Mouse (Mus musculus) heart, embryonic 16.5 days (tissue): ENCODE measurements around the gene Taar9. TPM values are rescaled to one million over a fixed set of nuclear protein-coding genes. Genes with fewer than 3 reads are reported as not detected.
A peak's percentile ranks its signal among the peaks of the same experiment; 100 is the strongest.
"Not testable (repeated sequence)": the region's sequence is repeated elsewhere in the genome, so short reads cannot be mapped to it uniquely, and the experiment has no call there.

Source experiments
- ATAC-seq: fragments of 200-750 bp; cut with Nextera tagmentation; replicated peaks from 2 replicates; pipeline ENCODE4 v1.8.0; 2017; ENCODE audit warnings: moderate number of reproducible peaks; ENCODE audit not compliant: insufficient read depth, low FRiP score; ENCODE audit errors: extremely low read depth
- H3K27ac ChIP-seq: fragments of 300-500 bp; sonication (generic); 2 replicates; pipeline ENCODE4 v1.5.1; 2014; ENCODE audit warnings: mild to moderate bottlenecking, low read length, control low read depth, moderate library complexity
- H3K27me3 ChIP-seq: fragments of 300-500 bp; sonication (generic); 2 replicates; pipeline ENCODE4 v1.6.1; 2014; ENCODE audit warnings: low read length, mixed read lengths; ENCODE audit not compliant: control insufficient read depth, insufficient read depth
- H3K36me3 ChIP-seq: fragments of 300-500 bp; sonication (generic); 2 replicates; pipeline ENCODE4 v1.6.1; 2014; ENCODE audit not compliant: control insufficient read depth, insufficient read depth
- H3K4me1 ChIP-seq: fragments of 300-500 bp; sonication (generic); 2 replicates; pipeline ENCODE4 v1.6.1; 2014; ENCODE audit warnings: low read length, mixed read lengths; ENCODE audit not compliant: control insufficient read depth, insufficient read depth
- H3K4me2 ChIP-seq: fragments of 300-500 bp; sonication (generic); 2 replicates; pipeline ENCODE4 v1.6.1; 2014; ENCODE audit warnings: low read depth, mild to moderate bottlenecking, control low read depth, low read length
- H3K4me3 ChIP-seq: fragments of 300-500 bp; sonication (generic); 2 replicates; pipeline ENCODE4 v1.5.1; 2014; ENCODE audit warnings: mild to moderate bottlenecking, control low read depth, low read length
- H3K9ac ChIP-seq: fragments of 300-500 bp; sonication (generic); 2 replicates; pipeline ENCODE4 v1.6.1; 2014; ENCODE audit warnings: low read length, control low read depth
- H3K9me3 ChIP-seq: fragments of 300-500 bp; sonication (generic); replicated peaks from 2 replicates; pipeline ENCODE4 v1.6.1; 2016; ENCODE audit warnings: low read length; ENCODE audit not compliant: control insufficient read depth
- WGBS: fragments of 180-500 bp; shearing (Covaris S2); extraction: QIAGEN DNeasy Blood & Tissue Kit; methylation state at CpG from one replicate; pipeline ENCODE4 v1.1.7; 2014; 5-methylcytosine and 5-hydroxymethylcytosine counted together
- polyA plus RNA-seq: library from polyadenylated mRNA; unstranded; fragments of >200 nt; fragmentation: Nextera tagmentation; extraction: Ambion mirVana; gene quantifications from 2 replicates; pipeline ENCODE4 v1.2.1, GENCODE M21; 2015

Gene Taar9
- polyA plus RNA-seq, 1 experiment from 2014 or later = not detected

DNA sequence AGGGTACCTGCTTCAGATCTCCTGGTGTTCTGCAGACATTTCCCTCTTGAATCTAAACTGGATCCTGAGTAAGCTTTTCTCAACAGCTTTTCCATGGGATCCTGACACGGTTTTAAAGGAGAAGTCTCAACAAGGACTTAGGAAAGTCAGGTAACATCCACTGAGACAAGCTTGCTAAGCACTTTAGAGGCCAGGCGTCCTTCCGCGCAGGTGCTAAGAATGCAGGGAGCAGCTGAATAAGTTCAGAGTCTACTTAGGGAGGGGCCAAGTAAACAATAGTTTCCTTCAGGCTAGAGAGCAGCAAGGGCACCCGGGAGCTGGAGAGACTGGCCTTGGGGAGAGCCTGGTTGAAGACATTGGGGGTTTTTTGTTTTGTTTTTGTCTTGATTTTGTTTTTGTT, 22.9 kb upstream of the Taar9 start:
- 26% methylated on average over 5 of the region's 5 CpGs for WGBS
- H3K9ac ChIP-seq = no peak overlapping the region
- no peak for ATAC-seq
- H3K4me2 ChIP-seq = peak overlapping the region; percentile 59
- H3K36me3 ChIP-seq = no peaks in the 10 kb centered on the region
- no peaks in the 10 kb centered on the region for H3K27me3 ChIP-seq
- no peak overlapping the region for H3K27ac ChIP-seq
- no peak overlapping the region for H3K4me3 ChIP-seq
- H3K9me3 ChIP-seq = no peaks in the 10 kb centered on the region
- peaks cover 6% of the 10 kb centered on the region for H3K4me1 ChIP-seq

DNA sequence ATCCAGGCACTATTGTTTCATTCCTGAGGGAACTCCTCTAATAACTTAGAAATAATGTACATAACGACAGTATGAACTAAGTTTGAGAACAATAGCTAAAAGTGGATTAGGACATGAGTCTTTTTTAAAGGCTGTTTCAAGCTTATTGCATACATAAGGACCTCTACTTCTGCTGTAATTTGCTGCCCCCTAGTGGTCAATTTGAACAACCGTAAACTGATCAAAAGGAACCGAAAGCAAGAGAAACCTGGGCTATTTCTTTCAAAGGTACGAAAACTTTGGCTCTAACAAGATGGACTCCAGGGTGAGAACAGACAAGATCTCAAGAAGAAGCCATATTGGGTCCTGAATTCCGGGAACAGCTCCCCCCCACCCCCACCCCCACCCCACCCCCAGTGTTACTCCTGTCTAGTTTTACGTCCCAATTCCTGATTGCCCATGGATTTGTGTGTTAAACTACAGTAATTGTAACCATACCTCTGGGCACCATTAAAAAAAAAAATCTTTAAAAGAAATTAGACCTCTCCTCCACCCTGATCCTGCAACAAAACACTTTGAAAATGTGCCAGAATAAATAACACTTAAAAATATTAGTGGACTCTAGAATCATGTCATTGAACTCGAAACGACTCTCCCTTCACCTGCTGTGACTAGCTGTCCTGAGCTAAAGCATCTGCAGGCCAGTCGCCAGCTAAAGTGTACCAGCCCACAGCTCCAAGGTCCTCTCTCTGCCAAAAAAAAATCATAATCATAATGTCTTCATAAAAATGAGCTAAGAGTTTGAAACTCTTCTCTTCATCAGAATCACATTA, 22.3 kb upstream of the Taar9 start:
- H3K9me3 ChIP-seq = no peaks in the 10 kb centered on the region
- H3K4me2 ChIP-seq = peak overlapping the region; percentile 59
- H3K27me3 ChIP-seq = no peaks in the 10 kb centered on the region
- peak overlapping the region; percentile 62 for H3K9ac ChIP-seq
- H3K4me3 ChIP-seq = peak overlapping the region; percentile 47
- ATAC-seq = 0 out of 2 replicates have a peak, but pooled peaks have one; percentile 52
- no peaks in the 10 kb centered on the region for H3K36me3 ChIP-seq
- 22% methylated on average over 9 of the region's 9 CpGs for WGBS
- H3K4me1 ChIP-seq = peaks cover 6% of the 10 kb centered on the region
- no peak overlapping the region for H3K27ac ChIP-seq

DNA sequence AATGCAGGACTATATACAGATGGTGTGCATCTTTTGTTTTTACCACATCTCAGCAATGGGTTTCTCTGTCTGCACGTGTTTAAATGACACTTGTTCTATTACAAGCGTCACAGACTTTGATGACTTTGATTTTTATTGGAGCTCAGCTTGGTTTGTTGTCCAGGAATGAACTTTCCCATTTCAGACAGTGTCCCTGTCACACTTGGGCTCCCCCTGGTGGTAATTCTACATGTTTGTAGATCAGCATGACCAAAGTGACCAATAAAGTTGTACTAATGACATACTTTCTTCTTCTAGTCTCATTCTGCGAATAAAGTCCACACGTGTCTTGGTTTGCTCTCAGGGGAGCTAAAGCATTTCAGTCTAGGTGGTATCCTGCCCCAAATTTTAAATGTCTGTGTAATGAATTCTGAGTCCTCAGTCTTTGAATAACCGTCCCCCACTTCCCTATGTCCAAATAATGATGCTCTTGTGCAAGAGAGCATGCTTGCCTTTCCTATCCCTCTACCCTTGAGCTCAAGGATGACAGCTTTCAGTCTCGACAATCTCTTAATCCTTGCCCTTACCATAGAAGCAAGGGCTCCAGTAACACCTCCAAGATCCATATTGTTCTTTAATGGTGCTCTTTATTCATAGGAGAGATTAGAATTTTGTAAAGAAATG, 1.9 kb upstream of the Taar9 start:
- 38% methylated on average over 6 of the region's 6 CpGs for WGBS
- H3K4me2 ChIP-seq = no peak overlapping the region
- H3K4me3 ChIP-seq = no peak overlapping the region
- ATAC-seq = no peak
- H3K4me1 ChIP-seq = no peaks in the 10 kb centered on the region
- no peaks in the 10 kb centered on the region for H3K27me3 ChIP-seq
- no peak overlapping the region for H3K27ac ChIP-seq
- H3K9me3 ChIP-seq = 0 out of 2 replicates have a peak, but pooled peaks cover 7% of the 10 kb centered on the region
- no peak overlapping the region for H3K9ac ChIP-seq
- no peaks in the 10 kb centered on the region for H3K36me3 ChIP-seq

DNA sequence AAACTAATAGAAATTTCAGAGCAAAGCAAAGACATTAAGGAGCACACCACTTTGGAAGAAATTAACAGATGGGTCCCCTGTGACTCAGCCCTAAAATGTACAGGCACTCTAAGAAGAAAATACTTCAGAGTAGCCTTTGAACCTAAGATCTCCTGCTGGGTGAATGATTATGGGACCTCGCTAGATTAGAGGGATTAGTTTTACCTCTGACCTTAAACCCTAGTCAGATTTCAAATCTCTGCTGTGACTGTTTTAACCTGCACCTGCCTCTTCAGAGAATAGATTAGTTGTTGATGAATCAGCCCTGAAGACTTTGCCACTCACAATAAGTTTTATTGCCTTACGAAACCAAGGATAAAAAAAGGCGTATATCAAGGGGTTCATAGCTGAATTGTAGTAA, 1.1 kb downstream of the Taar9 start:
- no peaks in the 10 kb centered on the region for H3K27me3 ChIP-seq
- ATAC-seq = no peak
- WGBS = 81% methylated on average over 3 of the region's 3 CpGs

DNA sequence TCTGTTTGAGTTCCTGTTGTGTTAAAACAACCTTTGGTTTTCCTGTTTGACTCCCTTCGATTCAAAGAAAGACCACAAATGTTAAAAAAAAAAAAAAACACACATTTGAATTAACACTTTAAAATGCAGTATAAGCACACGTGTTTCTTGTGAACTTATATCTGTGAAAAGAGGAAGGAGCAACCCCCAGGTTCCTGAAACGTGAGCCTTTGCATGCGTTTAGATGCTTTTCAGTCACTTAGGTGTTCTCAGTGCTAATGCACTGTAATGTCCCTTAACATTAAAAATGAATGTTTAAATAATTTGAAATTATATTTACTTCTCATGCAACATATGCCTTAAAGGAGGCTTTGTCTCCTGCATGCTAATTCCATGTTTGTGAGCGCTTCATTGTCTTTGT, 1.6 kb downstream of the Taar9 start:
- Histone ChIP-seq H3K9ac (no peak overlapping the region), H3K36me3 (no peaks in the 10 kb centered on the region), H3K27me3 (no peaks in the 10 kb centered on the region), H3K27ac (no peak overlapping the region), H3K4me3 (no peak overlapping the region), H3K9me3 (no peaks in the 10 kb centered on the region), H3K4me1 (no peaks in the 10 kb centered on the region), H3K4me2 (no peak overlapping the region)
- WGBS = 59% methylated on average over 5 of the region's 5 CpGs
- ATAC-seq = no peak

More for the DNA sequence above, 1.1 kb downstream of the Taar9 start:
- H3K4me2 ChIP-seq = no peak overlapping the region
- no peaks in the 10 kb centered on the region for H3K36me3 ChIP-seq
- H3K4me3 ChIP-seq = no peak overlapping the region
- H3K9me3 ChIP-seq = no peaks in the 10 kb centered on the region
- no peaks in the 10 kb centered on the region for H3K4me1 ChIP-seq
- H3K9ac ChIP-seq = no peak overlapping the region
- H3K27ac ChIP-seq = no peak overlapping the region

DNA sequence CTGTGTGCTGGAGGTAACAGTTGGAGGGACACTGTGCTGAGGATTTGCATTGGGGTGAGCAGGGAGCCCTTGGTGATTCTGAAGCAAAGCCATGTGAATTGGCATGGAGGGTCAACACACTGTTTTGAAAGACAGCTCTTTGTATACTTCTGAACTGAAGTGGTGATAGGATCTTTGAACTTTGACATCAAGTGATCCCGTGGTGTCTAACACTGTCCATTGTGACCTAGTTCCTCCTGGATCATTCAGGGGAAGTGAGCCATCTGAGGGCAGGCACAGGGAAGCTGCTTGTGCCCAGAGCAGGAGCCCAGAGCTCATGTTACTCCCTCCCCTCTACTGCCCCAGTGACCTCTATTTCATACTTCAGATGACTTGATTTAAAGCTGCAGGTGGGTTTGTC, 6.0 kb downstream of the Taar9 start:
- 17% methylated on average over 1 of the region's 1 CpGs for whole genome bisulfite sequencing
- not testable (repeated sequence) for H3K4me2 ChIP-seq, ATAC-seq, H3K27me3 ChIP-seq, H3K27ac ChIP-seq, H3K4me1 ChIP-seq, H3K9ac ChIP-seq, H3K9me3 ChIP-seq, H3K4me3 ChIP-seq, H3K36me3 ChIP-seq

DNA sequence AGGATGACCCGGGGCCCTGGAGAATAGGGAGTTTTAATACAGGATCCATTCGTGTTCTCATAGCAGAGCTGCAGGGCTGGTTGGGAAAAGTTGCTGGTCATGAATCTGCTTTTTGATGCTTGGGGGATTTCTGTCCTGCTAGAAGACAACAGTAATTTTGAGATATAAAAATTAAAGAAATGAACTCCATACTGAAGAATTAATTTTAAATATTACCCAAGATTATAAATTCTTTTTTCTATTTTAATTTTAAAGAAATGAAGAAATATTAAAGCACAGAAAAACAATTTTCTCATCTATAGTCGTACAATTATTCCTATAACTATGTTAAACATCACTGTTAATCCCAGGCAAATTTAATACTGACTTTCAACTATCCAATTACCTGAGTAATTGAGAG, 7.5 kb downstream of the Taar9 start, which contains the start of gene Taar8c:
Gene Taar8c, minus strand, starts transcription at position 101 of the 400 bp plus-strand sequence.
- not testable (repeated sequence) for H3K4me2 ChIP-seq, ATAC-seq, H3K27ac ChIP-seq, H3K9me3 ChIP-seq, H3K4me1 ChIP-seq, H3K36me3 ChIP-seq, H3K4me3 ChIP-seq, H3K27me3 ChIP-seq, H3K9ac ChIP-seq
- 85% methylated on average over 1 of the region's 3 CpGs for WGBS

DNA sequence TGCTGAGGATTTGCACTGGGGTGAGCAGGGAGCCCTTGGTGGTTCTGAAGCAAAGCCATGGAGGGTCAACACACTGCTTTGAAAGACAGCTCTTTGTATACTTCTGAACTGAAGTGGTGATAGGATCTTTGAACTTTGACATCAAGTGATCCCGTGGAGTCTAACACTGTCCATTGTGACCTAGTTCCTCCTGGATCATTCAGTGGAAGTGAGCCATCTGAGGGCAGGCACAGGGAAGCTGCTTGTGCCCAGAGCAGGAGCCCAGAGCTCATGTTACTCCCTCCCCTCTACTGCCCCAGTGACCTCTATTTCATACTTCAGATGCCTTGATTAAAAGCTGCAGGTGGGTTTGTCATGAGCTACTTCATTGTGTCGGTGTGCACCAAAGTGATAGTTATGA, 12.3 kb downstream of the Taar9 start:
- H3K4me2 ChIP-seq, ATAC-seq, H3K27ac ChIP-seq, H3K27me3 ChIP-seq, H3K9me3 ChIP-seq, H3K4me1 ChIP-seq, H3K36me3 ChIP-seq, H3K4me3 ChIP-seq, H3K9ac ChIP-seq: not testable (repeated sequence)
- WGBS = 54% methylated on average over 2 of the region's 2 CpGs

DNA sequence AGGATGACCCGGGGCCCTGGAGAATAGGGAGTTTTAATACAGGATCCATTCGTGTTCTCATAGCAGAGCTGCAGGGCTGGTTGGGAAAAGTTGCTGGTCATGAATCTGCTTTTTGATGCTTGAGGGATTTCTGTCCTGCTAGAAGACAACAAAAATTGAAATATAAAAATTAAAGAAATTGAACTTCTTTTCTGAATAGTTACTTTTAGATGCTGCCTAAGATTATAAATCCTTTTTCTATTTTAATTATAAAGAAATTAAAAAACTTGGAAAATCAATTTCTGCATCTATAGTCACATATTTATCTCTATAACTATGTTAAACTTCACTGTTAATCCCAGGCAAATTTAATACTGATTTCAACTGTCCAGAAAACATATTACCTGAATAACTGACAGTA, 17.1 kb downstream of the Taar9 start, which contains the start of gene Taar8b:
Gene Taar8b, minus strand, starts transcription at position 101 of the 400 bp plus-strand sequence.
- Histone ChIP-seq H3K27me3 (no peaks in the 10 kb centered on the region), H3K4me2 (no peak within 1 kb of the TSS), H3K9ac (no peak within 1 kb of the TSS), H3K4me1 (no peaks in the 10 kb centered on the region), H3K9me3 (no peaks in the 10 kb centered on the region), H3K36me3 (no peaks in the 10 kb centered on the region), H3K4me3 (no peak within 1 kb of the TSS), H3K27ac (no peak within 1 kb of the TSS)
- WGBS = 49% methylated on average over 2 of the region's 2 CpGs
- ATAC-seq = no peak
